Mouse (Mus musculus) intestine, postnatal 0 days (tissue): Measurements from ENCODE around the gene Psmg4. TPM values are rescaled to one million over a fixed set of nuclear protein-coding genes. Genes with fewer than 3 reads are reported as not detected.

Experiments
- ATAC-seq: fragments of 200-750 bp; cut with Nextera tagmentation; 2 replicates; pipeline ENCODE4 v1.8.0; 2017; ENCODE audit warnings: mild to moderate bottlenecking, moderate TSS enrichment, moderate library complexity
- H3K27ac ChIP-seq: fragments of 300-500 bp; sonication (generic); 2 replicates; pipeline ENCODE4 v1.5.1; 2014; ENCODE audit warnings: mild to moderate bottlenecking, low read depth, low read length, moderate library complexity
- H3K27me3 ChIP-seq: fragments of 300-500 bp; sonication (generic); replicated peaks from 2 replicates; pipeline ENCODE4 v1.6.1; 2014; ENCODE audit warnings: low read length, mixed read lengths; ENCODE audit not compliant: control insufficient read depth, insufficient read depth
- H3K36me3 ChIP-seq: fragments of 300-500 bp; sonication (generic); 2 replicates; pipeline ENCODE4 v1.6.1; 2014; ENCODE audit warnings: mild to moderate bottlenecking, moderate library complexity; ENCODE audit not compliant: control insufficient read depth, insufficient read depth
- H3K4me1 ChIP-seq: fragments of 300-500 bp; sonication (generic); replicated peaks from 2 replicates; pipeline ENCODE4 v1.6.1; 2014; ENCODE audit warnings: antibody characterized with exemption, low read length, mixed read lengths; ENCODE audit not compliant: control insufficient read depth, insufficient read depth
- H3K4me2 ChIP-seq: fragments of 300-500 bp; sonication (generic); replicated peaks from 2 replicates; pipeline ENCODE4 v1.6.1; 2014; ENCODE audit warnings: low read depth, mild to moderate bottlenecking, moderate library complexity
- H3K4me3 ChIP-seq: fragments of 300-500 bp; sonication (generic); 2 replicates; pipeline ENCODE4 v1.5.1; 2014; ENCODE audit warnings: low read depth, low read length
- H3K9ac ChIP-seq: fragments of 300-500 bp; sonication (generic); 2 replicates; pipeline ENCODE4 v1.6.1; 2014; ENCODE audit warnings: mild to moderate bottlenecking, low read depth, low read length
- H3K9me3 ChIP-seq: fragments of 300-500 bp; sonication (generic); 2 replicates; pipeline ENCODE4 v1.6.1; 2016; ENCODE audit warnings: mixed run types; ENCODE audit not compliant: control insufficient read depth
- CTCF ChIP-seq: sonication (generic); IDR thresholded peaks from 2 replicates; pipeline ENCODE4 v1.5.1; 2016; ENCODE audit warnings: low read depth, mild to moderate bottlenecking, control low read depth, antibody characterized with exemption, moderate library complexity
- WGBS: fragments of 180-500 bp; shearing (Covaris S2); extraction: QIAGEN DNeasy Blood & Tissue Kit; methylation state at CpG from one replicate; pipeline ENCODE4 v1.1.7; 2014; 5-methylcytosine and 5-hydroxymethylcytosine counted together
- polyA plus RNA-seq: library from polyadenylated mRNA; unstranded; fragments of >200 nt; fragmentation: Nextera tagmentation; extraction: Ambion mirVana; gene quantifications from 2 replicates; pipeline ENCODE4 v1.2.1, GENCODE M21; 2015

The Psmg4 gene
- polyA plus RNA-seq, 1 experiment from 2014 or later, result 69.8 TPM

DNA sequence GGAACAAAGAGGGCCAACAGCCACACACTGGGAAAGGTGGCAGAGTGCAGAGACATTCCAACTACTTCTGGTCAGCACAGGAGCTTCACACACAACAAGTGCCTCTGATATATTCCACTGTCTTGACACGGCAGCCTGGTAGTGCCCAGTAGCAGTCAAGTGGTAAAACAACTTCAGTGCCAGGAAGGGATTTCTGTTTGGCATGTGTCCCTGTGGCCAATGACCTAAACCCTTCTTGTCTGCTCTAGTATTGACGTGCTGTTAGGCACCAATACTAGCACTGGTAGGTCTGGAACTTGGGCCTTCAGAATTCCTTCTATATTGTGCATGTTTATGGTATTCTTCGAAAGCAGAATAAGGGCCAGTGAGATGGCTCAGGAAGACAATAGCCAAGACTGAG is 42.5 kb downstream of the Psmg4 start:
- TF ChIP-seq CTCF, result no peak
- Histone ChIP-seq H3K36me3 (peaks cover 11% of the 10 kb centered on the region; the same call in 1 of the 2 replicates), H3K27me3 (no peaks in the 10 kb centered on the region), H3K9ac (no peak overlapping the region), H3K4me3 (no peak overlapping the region), H3K4me2 (no peak overlapping the region), H3K27ac (no peak overlapping the region), H3K9me3 (no peaks in the 10 kb centered on the region), H3K4me1 (no peaks in the 10 kb centered on the region)
- WGBS, result 95% methylated on average over 3 of the region's 3 CpGs
- no peak for ATAC-seq

DNA sequence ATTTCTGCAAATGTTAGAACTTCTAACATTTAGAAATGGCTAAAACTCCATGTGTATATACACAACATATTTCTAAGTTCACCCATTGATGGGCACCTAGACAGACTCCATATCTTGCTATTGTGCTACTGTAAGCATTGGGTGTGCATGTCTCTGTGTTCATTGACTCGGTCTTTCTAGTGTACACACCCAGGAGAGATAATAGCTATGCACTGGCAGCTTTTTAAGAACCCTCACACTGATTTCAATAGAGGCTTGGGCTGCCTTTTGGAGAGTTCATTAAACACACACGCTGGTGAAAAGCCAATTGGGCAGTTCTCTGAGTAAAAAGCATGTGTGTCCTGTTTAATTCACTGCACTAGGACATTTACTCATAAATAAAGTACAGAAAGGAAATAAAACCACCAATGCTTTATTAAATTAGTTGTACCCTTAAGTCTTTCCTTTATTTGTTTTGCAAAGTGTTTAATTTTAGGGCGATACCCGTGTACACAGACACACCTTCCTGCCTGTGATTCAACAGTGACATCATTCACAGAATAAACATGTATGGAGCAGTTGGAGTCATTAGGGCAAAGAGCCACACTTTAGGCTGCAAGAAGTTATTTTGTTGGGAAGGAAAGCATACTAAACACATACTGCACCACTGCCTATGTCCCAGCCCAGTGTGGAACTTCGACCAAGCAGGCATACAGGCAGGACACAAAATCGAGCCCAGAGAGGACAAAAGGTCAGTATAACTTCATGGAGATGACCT is 45.1 kb downstream of the Psmg4 start:
- H3K9me3 ChIP-seq, result no peaks in the 10 kb centered on the region
- no peak overlapping the region for H3K9ac ChIP-seq
- H3K27me3 ChIP-seq, result no peaks in the 10 kb centered on the region
- ATAC-seq, result no peak
- 37% methylated on average over 6 of the region's 6 CpGs for WGBS
- no peak overlapping the region for H3K27ac ChIP-seq
- H3K36me3 ChIP-seq, result 0 out of 2 replicates have a peak, but pooled peaks cover 4% of the 10 kb centered on the region
- no peak overlapping the region for H3K4me2 ChIP-seq
- no peak overlapping the region for H3K4me3 ChIP-seq
- no peaks in the 10 kb centered on the region for H3K4me1 ChIP-seq
- TF ChIP-seq CTCF, result no peak

DNA sequence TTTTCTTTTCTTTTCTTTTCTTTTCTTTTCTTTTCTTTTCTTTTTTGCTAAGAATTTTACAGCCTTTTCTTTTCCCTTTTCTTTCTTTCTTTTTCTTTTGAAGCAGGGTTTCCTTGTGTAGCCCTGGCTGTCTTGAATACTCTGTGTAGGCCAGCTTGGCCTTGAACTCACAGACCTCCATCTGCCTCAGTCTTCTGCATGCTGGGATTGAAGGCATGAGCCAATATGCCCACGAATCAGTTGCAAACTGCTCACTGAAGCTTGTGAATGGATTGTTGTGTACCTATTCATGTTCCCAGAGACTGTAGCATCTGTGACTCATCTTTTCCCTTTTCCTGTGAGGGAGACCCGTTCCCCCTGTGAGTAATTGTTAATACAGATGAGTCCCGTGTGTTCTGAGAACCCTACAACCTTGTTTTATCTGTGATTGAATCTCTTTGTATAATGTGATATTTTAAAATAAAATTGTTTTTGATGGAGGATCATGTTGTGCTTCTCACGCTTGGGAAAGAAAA is 48.6 kb downstream of the Psmg4 start:
- TF ChIP-seq CTCF, result no peak
- Histone ChIP-seq H3K9me3 (no peaks in the 10 kb centered on the region), H3K4me2 (no peak overlapping the region), H3K9ac (no peak overlapping the region), H3K36me3 (no peaks in the 10 kb centered on the region), H3K27me3 (no peaks in the 10 kb centered on the region), H3K27ac (no peak overlapping the region), H3K4me1 (no peaks in the 10 kb centered on the region), H3K4me3 (no peak overlapping the region)
- WGBS, result 57% methylated on average over 4 of the region's 4 CpGs
- ATAC-seq, result no peak

DNA sequence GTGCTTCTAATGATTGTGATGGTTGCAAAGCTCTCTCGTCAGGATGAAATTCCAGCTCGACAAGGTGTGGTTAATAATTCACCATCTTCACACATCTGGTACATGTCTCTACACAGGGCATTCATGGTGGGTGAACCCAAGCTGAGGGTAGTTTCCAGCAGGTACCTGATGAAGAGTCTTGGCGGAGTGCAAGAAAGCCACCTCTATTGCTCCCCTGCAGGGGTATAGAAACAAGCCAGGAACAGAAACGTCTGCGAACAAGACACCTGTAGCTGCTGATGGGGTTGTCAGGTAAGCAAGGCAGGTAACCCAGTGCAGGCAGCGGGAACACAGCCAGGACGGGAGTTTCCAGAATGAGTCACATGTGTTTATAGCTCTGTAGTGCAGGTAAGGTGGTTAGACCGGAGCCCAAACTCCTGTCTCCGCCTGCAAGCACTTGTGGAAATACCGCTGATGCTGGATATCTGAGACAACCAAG is 50.0 kb downstream of the Psmg4 start:
- no peaks in the 10 kb centered on the region for H3K9me3 ChIP-seq
- ATAC-seq, result peak; percentile 92
- peak overlapping the region; percentile 72; the same call in 1 of the 2 replicates for H3K27ac ChIP-seq
- H3K36me3 ChIP-seq, result no peaks in the 10 kb centered on the region
- no peak overlapping the region for H3K9ac ChIP-seq
- WGBS, result 30% methylated on average over 10 of the region's 10 CpGs
- no peak for TF ChIP-seq CTCF
- H3K4me1 ChIP-seq, result no peaks in the 10 kb centered on the region
- peak overlapping the region; percentile 44 for H3K4me2 ChIP-seq
- H3K4me3 ChIP-seq, result no peak overlapping the region
- no peaks in the 10 kb centered on the region for H3K27me3 ChIP-seq

DNA sequence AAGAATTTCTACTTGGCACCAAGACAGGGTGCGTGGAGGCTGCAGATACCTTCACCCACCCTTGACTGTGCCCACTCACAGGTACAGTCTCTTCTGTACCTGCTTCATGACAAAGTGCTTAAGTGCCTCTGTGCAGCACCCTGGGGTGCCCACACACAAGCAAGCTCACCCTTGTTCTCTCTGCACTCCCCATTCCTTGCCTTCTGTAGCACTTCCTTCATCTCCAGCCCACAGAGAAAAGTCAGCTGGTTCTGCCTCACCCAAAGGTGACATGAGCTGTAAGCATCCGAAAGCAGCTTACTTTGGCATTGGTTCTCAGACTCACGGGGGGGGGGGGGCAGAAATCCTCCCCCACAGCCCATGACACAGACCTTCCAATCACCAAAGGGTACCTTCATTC is 52.1 kb downstream of the Psmg4 start:
- 86% methylated on average over 3 of the region's 3 CpGs for WGBS
- no peak for ATAC-seq
- H3K27ac ChIP-seq, result no peak overlapping the region

DNA sequence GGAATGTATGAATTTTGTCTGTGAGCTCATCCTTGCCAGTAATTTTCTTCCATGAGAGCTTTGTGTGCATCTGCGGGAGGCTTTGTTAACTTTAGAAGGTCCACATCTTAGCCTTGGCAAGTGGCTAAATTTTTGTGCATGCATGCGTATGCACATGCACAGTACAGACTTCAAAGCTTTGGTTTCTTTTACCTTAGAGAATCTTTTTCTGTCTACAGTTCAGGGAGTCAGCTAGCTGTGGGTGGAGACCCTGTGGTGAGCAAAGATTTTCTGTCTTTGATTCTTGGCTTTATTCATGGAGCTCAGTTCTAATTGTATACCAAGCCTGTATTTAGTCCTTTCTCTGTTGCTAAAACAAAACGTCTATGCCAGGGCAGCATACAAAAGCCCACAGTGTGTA is 56.0 kb downstream of the Psmg4 start:
- ATAC-seq, result no peak
- Histone ChIP-seq H3K4me1 (0 out of 2 replicates have a peak, but pooled peaks cover 5% of the 10 kb centered on the region), H3K4me3 (no peak overlapping the region), H3K27ac (no peak overlapping the region), H3K9ac (no peak overlapping the region), H3K27me3 (no peaks in the 10 kb centered on the region), H3K36me3 (no peaks in the 10 kb centered on the region), H3K4me2 (no peak overlapping the region), H3K9me3 (no peaks in the 10 kb centered on the region)
- TF ChIP-seq CTCF, result no peak
- 84% methylated on average over 3 of the region's 3 CpGs for WGBS

More for the DNA sequence above, 52.1 kb downstream of the Psmg4 start:
- H3K9me3 ChIP-seq, result no peaks in the 10 kb centered on the region
- TF ChIP-seq CTCF, result no peak
- H3K27me3 ChIP-seq, result no peaks in the 10 kb centered on the region
- H3K36me3 ChIP-seq, result no peaks in the 10 kb centered on the region
- no peak overlapping the region for H3K4me2 ChIP-seq
- no peak overlapping the region for H3K4me3 ChIP-seq
- no peak overlapping the region for H3K9ac ChIP-seq
- no peaks in the 10 kb centered on the region for H3K4me1 ChIP-seq
